Mouse (Mus musculus) stomach, postnatal 0 days (tissue): ENCODE results near the gene Pip4k2c.

ENCODE experiments used
- CTCF ChIP-seq: IDR thresholded peaks from 2 replicates; pipeline ENCODE4 v1.5.1; 2016; ENCODE audit warnings: antibody characterized with exemption, low read depth, mild to moderate bottlenecking, moderate library complexity
- EP300 ChIP-seq: optimal IDR thresholded peaks from 2 replicates; pipeline ENCODE3; 2016; ENCODE audit warnings: antibody characterized with exemption

DNA sequence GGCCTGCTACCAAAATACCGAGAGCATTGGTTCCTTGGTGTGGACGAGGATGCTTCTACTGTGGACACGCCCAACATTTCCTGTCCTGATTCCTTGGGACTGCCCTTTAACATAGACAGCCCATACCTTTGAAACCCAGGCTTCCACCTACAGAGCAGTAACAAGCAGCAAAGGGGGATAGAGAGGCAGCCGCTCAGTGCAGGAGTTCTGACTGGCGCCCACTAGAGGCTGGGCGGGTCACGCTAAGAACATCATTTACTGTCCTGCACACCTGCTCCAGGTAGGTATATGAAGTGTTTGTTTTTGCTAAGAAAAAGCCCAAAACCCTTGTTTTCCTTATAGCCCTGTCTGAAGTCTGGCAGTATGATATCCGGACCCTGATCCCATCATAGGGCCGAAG is 21.8 kb upstream of the Pip4k2c start:
- TF ChIP-seq EP300 (no peak), CTCF (peak; percentile 52)
